ENCODE assay signal across 27 mouse cellular contexts in genomic region chr4:153429971-153430370, GRCm38 (mm10). TPM values are rescaled to one million over a fixed set of nuclear protein-coding genes. Genes with fewer than 3 reads are reported as not detected.
A peak's percentile ranks its signal among the peaks of the same experiment; 100 is the strongest.
DNase-seq lines count a peak whose midpoint lies in the region; ATAC-seq and TF ChIP-seq lines count a peak whose summit lies in the region.
"Had no signal": no experiment of that assay in that cellular context is flagged by ENCODE, and none has a peak within 500 bp of the region (broad histone marks: within the 10 kb centered on the region; RNA-seq: fewer than 3 reads in every experiment).

No protein-coding gene starts in this region.

- no peak overlapping the region for H3K4me2 ChIP-seq in hindbrain, embryonic 14.5 days (replicated peaks)
- H3K4me2 ChIP-seq in limb, embryonic 14.5 days (replicated peaks; ENCODE audit: low read depth, low read length, severe bottlenecking), result no peak overlapping the region
- H3K4me2 ChIP-seq: heart, embryonic 13.5 days; hindbrain, embryonic 15.5 days; intestine, embryonic 15.5 days; liver, embryonic 11.5 days had no signal

- WGBS in hindbrain, embryonic 10.5 days, result 93% methylated on average over 2 of the region's 2 CpGs
- WGBS in hindbrain, embryonic 14.5 days, result 98% methylated on average over 2 of the region's 2 CpGs
- 94% methylated on average over 2 of the region's 2 CpGs for WGBS in limb, embryonic 14.5 days
- 98% methylated on average over 2 of the region's 2 CpGs for WGBS in kidney, adult 2 months

- TF ChIP-seq CTCF in kidney, adult 2 months (conservative IDR thresholded peaks at IDR 0.05; ENCODE audit: insufficient read depth, insufficient read length, low read depth, low read length), result no peak

- no peak overlapping the region for H3K9ac ChIP-seq in hindbrain, embryonic 14.5 days
- H3K9ac ChIP-seq in limb, embryonic 14.5 days (ENCODE audit: low read depth, low read length, severe bottlenecking), result no peak overlapping the region
- H3K9ac ChIP-seq: heart, embryonic 13.5 days; hindbrain, embryonic 15.5 days; intestine, embryonic 15.5 days; liver, postnatal 0 days had no signal

- no peak for ATAC-seq in hindbrain, embryonic 14.5 days (ENCODE audit: low FRiP score)
- ATAC-seq in limb, embryonic 14.5 days (ENCODE audit: low FRiP score, low read depth), result no peak
- ATAC-seq: forebrain, embryonic 16.5 days; intestine, embryonic 15.5 days; liver, postnatal 0 days; midbrain, embryonic 16.5 days had no signal

- peak; percentile 35 for DNase-seq in hindbrain, embryonic 10.5 days (ENCODE audit: low spot score)
- no peak for DNase-seq in hindbrain, embryonic 14.5 days (ENCODE audit: low spot score)
- DNase-seq in R1 (ENCODE audit: low read depth, low spot score), result peak; percentile 38
- DNase-seq in embryo, embryonic 9.5 days (ENCODE audit: extremely low spot score), result peak; percentile 24
- DNase-seq in limb, embryonic 14.5 days (ENCODE audit: low spot score), result peak; percentile 47
- no peak for DNase-seq in right cerebral cortex, postnatal 25 days
- no peak for DNase-seq in kidney, adult 2 months
- no peak for DNase-seq in cerebellum, adult 18-20 months
- DNase-seq: adrenal gland, postnatal 25 days; cerebellum, adult 9-11 months; gastrocnemius, postnatal 36 days; heart, adult 2 months; heart, postnatal 14 days; kidney, postnatal 25 days; layer of hippocampus, adult 9-11 months; liver, postnatal 0 days; lung, postnatal 10 days; right cerebral cortex, postnatal 14 days; spleen, adult 18-20 months had no signal

- peaks cover 35% of the 10 kb centered on the region for H3K36me3 ChIP-seq in hindbrain, embryonic 10.5 days
- H3K36me3 ChIP-seq in hindbrain, embryonic 14.5 days (replicated peaks; ENCODE audit: control insufficient read depth, insufficient read depth), result peaks cover 12% of the 10 kb centered on the region; the same call in 1 of the 2 replicates
- H3K36me3 ChIP-seq in limb, embryonic 14.5 days (ENCODE audit: control insufficient read depth, insufficient read depth, low read length), result no peaks in the 10 kb centered on the region
- H3K36me3 ChIP-seq in kidney, adult 2 months (ENCODE audit: control insufficient read depth, insufficient read depth, low read length), result no peaks in the 10 kb centered on the region
- H3K36me3 ChIP-seq: heart, embryonic 13.5 days; hindbrain, embryonic 15.5 days; intestine, embryonic 15.5 days had no signal

- no peak for TF ChIP-seq POLR2A in limb, embryonic 14.5 days (IDR thresholded peaks at IDR 0.05; ENCODE audit: borderline replicate concordance, extremely low read depth, insufficient read depth, insufficient read length)
- TF ChIP-seq POLR2A in kidney, adult 2 months (IDR thresholded peaks at IDR 0.05; ENCODE audit: low read depth, low read length), result no peak

- peaks cover 38% of the 10 kb centered on the region for H3K4me1 ChIP-seq in hindbrain, embryonic 10.5 days (replicated peaks)
- H3K4me1 ChIP-seq in hindbrain, embryonic 14.5 days (replicated peaks; ENCODE audit: control insufficient read depth, insufficient read depth, low read length), result 0 out of 2 replicates have a peak, but pooled peaks cover 8% of the 10 kb centered on the region
- H3K4me1 ChIP-seq in limb, embryonic 14.5 days (ENCODE audit: control insufficient read depth, insufficient read depth, low read length), result no peaks in the 10 kb centered on the region
- no peaks in the 10 kb centered on the region for H3K4me1 ChIP-seq in kidney, adult 2 months (ENCODE audit: control insufficient read depth, insufficient read depth, low read length)
- H3K4me1 ChIP-seq: heart, embryonic 13.5 days; intestine, embryonic 15.5 days had no signal

- no peak overlapping the region for H3K4me3 ChIP-seq in hindbrain, embryonic 10.5 days
- H3K4me3 ChIP-seq in hindbrain, embryonic 14.5 days (replicated peaks; ENCODE audit: low read length), result no peak overlapping the region
- H3K4me3 ChIP-seq in limb, embryonic 14.5 days (replicated peaks; ENCODE audit: low read length), result no peak overlapping the region
- no peak overlapping the region for H3K4me3 ChIP-seq in kidney, adult 2 months (ENCODE audit: insufficient read depth, low read depth, low read length)
- H3K4me3 ChIP-seq: heart, adult 2 months; heart, embryonic 13.5 days; hindbrain, embryonic 15.5 days; intestine, embryonic 15.5 days; myocyte had no signal

- H3K27ac ChIP-seq in hindbrain, embryonic 10.5 days, result no peak overlapping the region
- no peak overlapping the region for H3K27ac ChIP-seq in hindbrain, embryonic 14.5 days
- H3K27ac ChIP-seq in limb, embryonic 14.5 days (replicated peaks; ENCODE audit: low read depth, low read length), result no peak overlapping the region
- H3K27ac ChIP-seq in kidney, adult 2 months (ENCODE audit: insufficient read depth, low read depth, low read length), result no peak overlapping the region
- H3K27ac ChIP-seq: heart, adult 2 months; heart, embryonic 13.5 days; hindbrain, embryonic 15.5 days; intestine, embryonic 15.5 days had no signal

- peaks cover 9% of the 10 kb centered on the region; the same call in 1 of the 2 replicates for H3K9me3 ChIP-seq in hindbrain, embryonic 10.5 days
- peaks cover 5% of the 10 kb centered on the region; the same call in 1 of the 2 replicates for H3K9me3 ChIP-seq in hindbrain, embryonic 14.5 days (ENCODE audit: control insufficient read depth, low read length)
- H3K9me3 ChIP-seq in limb, embryonic 14.5 days (ENCODE audit: control insufficient read depth, low read length), result peaks cover 3% of the 10 kb centered on the region; the same call in 1 of the 2 replicates
- H3K9me3 ChIP-seq: hindbrain, embryonic 15.5 days; intestine, embryonic 15.5 days had no signal

- no peaks in the 10 kb centered on the region for H3K27me3 ChIP-seq in hindbrain, embryonic 10.5 days (ENCODE audit: insufficient read depth, poor library complexity, severe bottlenecking)
- H3K27me3 ChIP-seq in hindbrain, embryonic 14.5 days (ENCODE audit: control insufficient read depth, insufficient read depth, low read length), result no peaks in the 10 kb centered on the region
- no peaks in the 10 kb centered on the region for H3K27me3 ChIP-seq in limb, embryonic 14.5 days (ENCODE audit: control insufficient read depth, insufficient read depth, low read length)
- no peaks in the 10 kb centered on the region for H3K27me3 ChIP-seq in kidney, adult 2 months (replicated peaks; ENCODE audit: control insufficient read depth, insufficient read depth, low read length)
- H3K27me3 ChIP-seq: hindbrain, embryonic 15.5 days; intestine, embryonic 15.5 days had no signal

RNA-seq across cellular contexts. Expression of gene Ajap1, which starts 52.6 kb away (rescaled TPM):
- 2.6 and 3.5 TPM in 2 replicates for polyA plus RNA-seq in hindbrain, embryonic 10.5 days (2016; fragmentation: Nextera tagmentation; extraction: Ambion mirVana)
- 16.3 and 18.5 TPM in 2 replicates for polyA plus RNA-seq in hindbrain, embryonic 14.5 days (2014; fragmentation: Nextera tagmentation; extraction: Ambion mirVana)
- 1.5 and 1.6 TPM in 2 replicates for polyA plus RNA-seq in limb, embryonic 14.5 days (2012; rRNA removed)
- 0.41 and 0.91 TPM in 2 replicates for polyA plus RNA-seq in limb, embryonic 14.5 days (2014; fragmentation: Nextera tagmentation; extraction: Ambion mirVana)
- polyA plus RNA-seq in kidney, adult 2 months (2012; rRNA removed), result 0.16 and 0.48 TPM in 2 replicates
- polyA plus RNA-seq: heart, adult 2 months; liver, postnatal 0 days; myocyte; testis, adult 2 months had no signal

Comparison
In these comparisons a context has a peak if more than half of its experiments do, and no peak if none do; other contexts are left out.
1. DNase-seq: peak in hindbrain, embryonic 10.5 days (single experiment), R1 (single experiment), embryo, embryonic 9.5 days (single experiment) and limb, embryonic 14.5 days (single experiment); none in hindbrain, embryonic 14.5 days (single experiment), right cerebral cortex, postnatal 25 days (single experiment), kidney, adult 2 months (single experiment) and cerebellum, adult 18-20 months (0 of 2).